Mouse (Mus musculus) liver, adult 2 months (tissue): Measurements from ENCODE around the gene Pik3ca.

ENCODE experiments used
- CTCF ChIP-seq: fragments of 200-500 bp; IDR thresholded peaks from 2 replicates; pipeline ENCODE4 v1.5.1; 2011; ENCODE audit warnings: low read depth, low read length, control low read depth
- POLR2A ChIP-seq: fragments of 200-500 bp; IDR thresholded peaks from 2 replicates; pipeline ENCODE4 v1.6.1; 2011; ENCODE audit warnings: low read length, control low read depth; ENCODE audit not compliant: insufficient read depth; ENCODE audit errors: extremely low read depth

GRCm38 (mm10) chr3:32396794-32397460, 544 bp upstream of the Pik3ca start:
- peak; percentile 96 for TF ChIP-seq POLR2A
- 0 out of 2 replicates have a peak, but pooled peaks have one; percentile 4 for TF ChIP-seq CTCF
